Comparison of ENCODE assay signal across 8 mouse cellular contexts in the genomic region with DNA sequence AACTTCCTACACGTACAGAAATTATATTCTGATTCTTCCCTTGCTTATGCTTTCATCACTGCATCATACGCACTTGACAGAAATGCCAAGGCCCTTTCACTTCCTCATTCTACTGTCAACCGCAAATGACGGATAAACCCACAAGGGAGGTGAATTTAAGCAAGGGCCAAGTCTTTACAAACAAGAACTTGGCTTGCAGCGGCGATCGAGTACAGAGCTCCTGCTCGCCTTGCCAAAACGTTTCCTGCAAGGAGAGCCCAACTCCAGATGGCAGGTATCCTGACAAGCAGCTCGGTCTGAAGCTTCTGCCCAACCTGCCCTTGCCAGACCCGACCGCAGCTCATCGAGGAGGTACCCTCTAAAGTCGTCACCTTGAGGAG. TPM values are rescaled to one million over a fixed set of nuclear protein-coding genes. Genes with fewer than 3 reads are reported as not detected.
DNase-seq lines count a peak whose midpoint lies in the region; ATAC-seq and TF ChIP-seq lines count a peak whose summit lies in the region.

No protein-coding gene starts in this region.

- no peak for TF ChIP-seq CTCF in testis, adult 2 months (IDR thresholded peaks at IDR 0.05; ENCODE audit: control insufficient read depth, insufficient read depth, insufficient replicate concordance, low read depth, low read length)
- TF ChIP-seq CTCF in embryonic fibroblast, embryonic 13.5 days (IDR thresholded peaks at IDR 0.05; ENCODE audit: borderline replicate concordance, insufficient read depth, low read length), result no peak

- ATAC-seq in intestine, embryonic 14.5 days (replicated peaks; ENCODE audit: low FRiP score, low TSS enrichment, low read depth), result peak; percentile 21
- ATAC-seq in midbrain, embryonic 14.5 days (ENCODE audit: low FRiP score, low TSS enrichment), result no peak

- peak overlapping the region; percentile 94 for H3K4me3 ChIP-seq in testis, adult 2 months (ENCODE audit: control insufficient read depth, low read depth, low read length)
- peak overlapping the region; percentile 92 for H3K4me3 ChIP-seq in embryonic fibroblast, embryonic 13.5 days (ENCODE audit: insufficient read depth, low read length)
- H3K4me3 ChIP-seq in intestine, embryonic 14.5 days (ENCODE audit: low read depth, low read length), result peak overlapping the region; percentile 86
- peak overlapping the region; percentile 75 for H3K4me3 ChIP-seq in midbrain, embryonic 14.5 days (replicated peaks; ENCODE audit: low read depth, low read length)

- H3K27ac ChIP-seq in testis, adult 2 months (ENCODE audit: control insufficient read depth, insufficient read depth, low read depth, low read length), result peak overlapping the region; percentile 97
- H3K27ac ChIP-seq in embryonic fibroblast, embryonic 13.5 days (ENCODE audit: insufficient read depth, low read length), result peak overlapping the region; percentile 98
- peak overlapping the region; percentile 97 for H3K27ac ChIP-seq in intestine, embryonic 14.5 days (ENCODE audit: low read depth)
- peak overlapping the region; percentile 99 for H3K27ac ChIP-seq in midbrain, embryonic 14.5 days (replicated peaks; ENCODE audit: low read depth, low read length)

- WGBS in intestine, embryonic 14.5 days, result 1% methylated on average over 14 of the region's 14 CpGs
- WGBS in midbrain, embryonic 14.5 days, result under 1% methylated on average over 14 of the region's 14 CpGs

- H3K4me2 ChIP-seq in intestine, embryonic 14.5 days (ENCODE audit: low read length), result peak overlapping the region; percentile 71
- H3K4me2 ChIP-seq in midbrain, embryonic 14.5 days (ENCODE audit: low read length), result peak overlapping the region; percentile 67

- no peaks in the 10 kb centered on the region; the same call in 1 of the 2 replicates for H3K36me3 ChIP-seq in testis, adult 2 months (ENCODE audit: control insufficient read depth, insufficient read depth, low read length)
- H3K36me3 ChIP-seq in intestine, embryonic 14.5 days (ENCODE audit: control insufficient read depth, insufficient read depth, low read length), result peaks cover 15% of the 10 kb centered on the region
- H3K36me3 ChIP-seq in midbrain, embryonic 14.5 days (ENCODE audit: control insufficient read depth, insufficient read depth, low read length), result peaks cover 6% of the 10 kb centered on the region

- H3K9ac ChIP-seq in intestine, embryonic 14.5 days (ENCODE audit: low read length), result peak overlapping the region; percentile 81
- peak overlapping the region; percentile 88 for H3K9ac ChIP-seq in midbrain, embryonic 14.5 days (replicated peaks; ENCODE audit: low read length)

- H3K4me1 ChIP-seq in testis, adult 2 months (ENCODE audit: control insufficient read depth, insufficient read depth, low read length), result no peaks in the 10 kb centered on the region; the same call in 1 of the 2 replicates
- H3K4me1 ChIP-seq in embryonic fibroblast, embryonic 13.5 days (ENCODE audit: control insufficient read depth, insufficient read depth, low read length), result no peaks in the 10 kb centered on the region; the same call in none of the 2 replicates
- peaks cover 20% of the 10 kb centered on the region for H3K4me1 ChIP-seq in intestine, embryonic 14.5 days (replicated peaks; ENCODE audit: control insufficient read depth, insufficient read depth, low read length)
- peaks cover 15% of the 10 kb centered on the region; the same call in 1 of the 2 replicates for H3K4me1 ChIP-seq in midbrain, embryonic 14.5 days (ENCODE audit: control insufficient read depth, insufficient read depth, low read length)

- H3K27me3 ChIP-seq in testis, adult 2 months (ENCODE audit: control insufficient read depth, insufficient read depth, low read length), result no peaks in the 10 kb centered on the region
- no peaks in the 10 kb centered on the region for H3K27me3 ChIP-seq in intestine, embryonic 14.5 days (replicated peaks; ENCODE audit: control insufficient read depth, insufficient read depth, low read length)
- H3K27me3 ChIP-seq in midbrain, embryonic 14.5 days (ENCODE audit: control insufficient read depth, insufficient read depth, low read length), result no peaks in the 10 kb centered on the region

- no peaks in the 10 kb centered on the region for H3K9me3 ChIP-seq in intestine, embryonic 14.5 days (ENCODE audit: control insufficient read depth, low read length)
- no peaks in the 10 kb centered on the region for H3K9me3 ChIP-seq in midbrain, embryonic 14.5 days (ENCODE audit: control insufficient read depth, low read length)

- TF ChIP-seq POLR2A in testis, adult 2 months (IDR thresholded peaks at IDR 0.05; ENCODE audit: control insufficient read depth, low read depth, low read length), result no peak
- TF ChIP-seq POLR2A in embryonic fibroblast, embryonic 13.5 days (IDR thresholded peaks at IDR 0.05; ENCODE audit: low read depth, low read length), result no peak

- no peak for DNase-seq in testis, postnatal 10 days (ENCODE audit: low spot score)
- no peak for DNase-seq in intestine, embryonic 14.5 days (ENCODE audit: low spot score)
- no peak for DNase-seq in midbrain, embryonic 14.5 days
- DNase-seq in cerebellum, postnatal 14 days, result no peak
- DNase-seq in cerebellum, postnatal 10 days, result no peak
- no peak for DNase-seq in cerebellum, adult 11-12 months

RNA-seq across cellular contexts. Expression of a gene that starts 0.6 kb away (rescaled TPM):
- 26.3 and 31.0 TPM in 2 replicates for polyA plus RNA-seq in testis, adult 2 months (2012; rRNA removed)
- 50.8 and 66.2 TPM in 2 replicates for polyA plus RNA-seq in embryonic fibroblast, embryonic 13.5 days (2011; ENCODE audit: insufficient read length, low read depth, missing spikeins)
- polyA plus RNA-seq in intestine, embryonic 14.5 days (2014; fragmentation: Nextera tagmentation; extraction: Ambion mirVana), result 51.3 and 52.3 TPM in 2 replicates
- polyA plus RNA-seq in midbrain, embryonic 14.5 days (2014; fragmentation: Nextera tagmentation; extraction: Ambion mirVana), result 58.0 and 61.5 TPM in 2 replicates

RNA-seq across cellular contexts. Expression of a gene that starts 25.0 kb away (rescaled TPM):
- 1.0 and 2.1 TPM in 2 replicates for polyA plus RNA-seq in testis, adult 2 months (2012; rRNA removed)
- polyA plus RNA-seq in embryonic fibroblast, embryonic 13.5 days (2011; ENCODE audit: insufficient read length, low read depth, missing spikeins), result 0.93 and 2.4 TPM in 2 replicates
- not detected in 2 replicates for polyA plus RNA-seq in intestine, embryonic 14.5 days (2014; fragmentation: Nextera tagmentation; extraction: Ambion mirVana)
- 0.29 TPM in 1 of 2 replicates, not detected in the other for polyA plus RNA-seq in midbrain, embryonic 14.5 days (2014; fragmentation: Nextera tagmentation; extraction: Ambion mirVana)
